Mouse (Mus musculus) layer of hippocampus, adult 8-10 months (tissue): ENCODE data around the gene Kif22. TPM values are rescaled to one million over a fixed set of nuclear protein-coding genes. Genes with fewer than 3 reads are reported as not detected.

Experiments
- DNase-seq, 2 experiments: peaks; one replicate each; pipeline ENCODE4 v3.0.0; 2022; ENCODE audit warnings: low spot score in 2 of 2
- total RNA-seq, 4 experiments: library from RNA; stranded (reverse); gene quantifications; 2 replicates each; pipeline ENCODE4 v1.2.4; 2022

The Kif22 gene
- total RNA-seq, 4 experiments from 2014 or later = 2.5 to 9.4 (median 3.8) TPM

DNA sequence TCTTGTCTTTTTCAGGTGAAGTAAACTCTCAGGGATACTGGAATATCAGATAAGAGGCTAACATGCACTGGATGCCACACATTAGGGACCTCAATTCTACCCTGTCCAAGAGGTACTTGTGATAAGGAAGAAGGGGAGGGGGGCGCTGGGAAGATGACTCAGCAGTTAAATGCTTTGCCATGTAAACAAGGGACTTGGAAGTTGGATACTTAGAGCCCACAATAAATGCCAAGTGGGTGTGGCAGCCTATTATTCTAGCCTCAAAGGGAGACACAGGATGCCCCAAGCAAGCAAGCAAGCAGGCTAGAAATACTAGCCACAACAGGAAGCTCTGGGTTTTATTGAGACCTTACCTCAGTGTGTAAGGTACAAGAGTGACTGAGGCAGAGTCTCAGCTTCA is 11.0 kb downstream of the Kif22 start:
- no peak for DNase-seq

DNA sequence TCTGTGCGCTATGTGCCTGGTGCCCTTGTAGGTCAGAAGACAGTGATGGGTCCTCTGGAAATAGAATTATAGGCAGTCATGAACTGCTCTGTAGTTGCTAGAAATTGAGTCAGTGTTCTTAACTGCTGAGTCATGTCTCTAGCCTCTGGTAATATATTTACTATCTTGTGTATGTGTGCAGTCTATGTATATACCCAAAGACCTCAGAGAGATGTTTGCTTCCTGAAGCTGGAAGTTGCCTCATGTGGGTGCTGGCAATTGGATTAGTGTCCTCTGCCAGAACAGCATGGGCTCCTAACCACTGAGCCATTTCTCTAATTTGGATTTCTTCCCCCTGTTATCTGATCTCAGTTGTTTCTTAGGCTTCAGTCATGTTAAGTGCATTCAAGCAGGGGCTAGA is 12.1 kb downstream of the Kif22 start:
- DNase-seq = no peak

DNA sequence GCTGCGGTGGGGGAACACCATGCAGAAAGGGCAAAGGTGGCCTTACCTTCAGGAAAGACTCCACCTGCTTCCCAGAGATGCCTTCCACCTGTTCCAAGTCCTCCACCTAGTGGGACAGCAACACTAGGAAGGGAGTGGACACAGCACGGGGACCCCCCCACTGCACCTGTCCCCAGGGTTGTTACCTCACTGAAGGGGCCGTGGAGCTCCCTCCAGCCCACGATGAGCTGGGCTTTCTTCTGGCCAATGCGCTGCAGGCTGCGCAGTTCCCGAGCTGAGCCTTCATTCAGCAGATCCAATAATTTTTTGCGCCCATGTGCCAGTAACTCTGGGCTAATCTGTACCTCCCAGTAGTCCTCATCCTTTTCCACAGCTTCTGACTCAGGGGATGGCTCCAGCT is 14.4 kb downstream of the Kif22 start:
- DNase-seq = no peak

DNA sequence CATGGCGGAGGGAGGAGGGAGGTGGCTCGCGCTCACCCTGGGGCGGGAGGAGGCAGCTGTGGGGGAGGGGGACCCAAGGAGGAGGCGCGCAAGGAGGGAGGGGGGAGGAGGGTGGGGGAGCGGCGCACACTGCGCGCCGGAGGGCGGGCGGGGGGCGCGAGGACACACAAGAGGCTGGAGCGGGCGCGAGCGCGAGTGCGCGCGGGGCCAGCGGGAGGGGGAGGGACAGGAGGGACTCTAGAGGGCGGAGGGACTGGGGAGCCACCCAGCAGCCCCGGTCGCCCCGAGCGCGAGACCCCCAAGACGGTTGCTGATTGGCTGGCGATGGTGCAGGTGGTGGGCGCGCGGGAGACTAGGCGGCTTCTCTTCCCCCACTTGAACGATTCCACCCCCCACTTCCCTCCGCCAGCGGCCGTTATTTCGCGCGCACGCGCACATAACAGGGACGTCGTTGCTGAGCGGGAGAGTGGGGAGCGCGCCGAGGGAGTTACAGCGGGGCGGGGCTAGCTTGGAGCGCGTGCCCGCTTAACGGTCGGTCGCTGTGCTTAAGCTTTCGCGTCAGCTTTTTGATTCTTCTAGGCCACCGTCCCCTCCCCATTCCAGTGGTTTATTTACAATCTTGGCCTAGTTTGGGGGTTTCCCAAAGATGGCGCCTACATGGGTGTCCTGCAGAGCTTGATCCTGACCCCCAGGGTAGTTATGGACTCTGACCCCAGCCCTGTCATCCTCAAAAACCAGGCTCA is 15.1 kb downstream of the Kif22 start, which contains the start of gene Maz:
TSS of gene Maz (minus strand) at position 54 of the 743 bp plus-strand sequence.
- peak; percentile 99 for DNase-seq

DNA sequence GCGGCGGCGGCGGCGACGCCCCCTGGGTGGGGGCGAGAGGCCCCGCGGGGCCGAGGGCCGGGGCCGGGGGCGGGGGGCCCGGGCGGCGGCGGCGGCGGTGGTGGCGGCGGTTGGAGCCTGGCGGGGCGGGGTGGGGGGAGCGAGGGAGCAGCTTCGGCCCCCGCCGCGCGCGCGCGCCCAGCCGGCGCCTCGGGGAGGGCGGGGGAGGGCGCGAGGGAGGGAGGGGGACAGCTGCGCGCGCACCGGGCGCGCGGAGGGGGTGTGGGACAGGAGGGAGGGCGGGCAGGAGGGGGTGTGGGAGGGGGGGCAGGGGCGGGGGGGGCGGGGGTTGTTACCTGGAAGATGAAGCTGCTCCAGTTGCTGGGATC is 15.7 kb downstream of the Kif22 start:
- DNase-seq = no peak

DNA sequence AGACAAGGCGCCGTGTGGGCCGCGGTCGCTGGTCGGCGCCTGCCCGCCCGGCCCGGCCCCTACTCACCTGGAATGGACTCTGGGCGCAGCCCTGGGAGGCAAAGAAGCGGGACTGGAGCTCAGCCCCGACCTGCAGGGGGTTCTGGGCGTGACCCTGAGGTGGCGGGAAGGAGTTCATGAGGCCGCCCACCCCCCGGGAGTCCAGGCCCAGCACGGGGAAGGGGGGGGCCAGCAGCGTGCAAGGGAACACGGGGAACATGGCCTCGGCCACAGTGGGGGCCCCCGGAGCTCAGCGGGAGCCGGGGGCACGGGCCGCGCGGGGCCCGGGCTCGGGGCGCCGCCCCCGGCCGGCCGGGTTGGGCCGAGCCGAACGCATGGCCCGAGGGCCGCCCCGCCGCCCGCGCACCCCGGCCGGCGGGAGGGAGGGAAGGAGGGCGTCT is 16.1 kb downstream of the Kif22 start:
- no peak for DNase-seq

DNA sequence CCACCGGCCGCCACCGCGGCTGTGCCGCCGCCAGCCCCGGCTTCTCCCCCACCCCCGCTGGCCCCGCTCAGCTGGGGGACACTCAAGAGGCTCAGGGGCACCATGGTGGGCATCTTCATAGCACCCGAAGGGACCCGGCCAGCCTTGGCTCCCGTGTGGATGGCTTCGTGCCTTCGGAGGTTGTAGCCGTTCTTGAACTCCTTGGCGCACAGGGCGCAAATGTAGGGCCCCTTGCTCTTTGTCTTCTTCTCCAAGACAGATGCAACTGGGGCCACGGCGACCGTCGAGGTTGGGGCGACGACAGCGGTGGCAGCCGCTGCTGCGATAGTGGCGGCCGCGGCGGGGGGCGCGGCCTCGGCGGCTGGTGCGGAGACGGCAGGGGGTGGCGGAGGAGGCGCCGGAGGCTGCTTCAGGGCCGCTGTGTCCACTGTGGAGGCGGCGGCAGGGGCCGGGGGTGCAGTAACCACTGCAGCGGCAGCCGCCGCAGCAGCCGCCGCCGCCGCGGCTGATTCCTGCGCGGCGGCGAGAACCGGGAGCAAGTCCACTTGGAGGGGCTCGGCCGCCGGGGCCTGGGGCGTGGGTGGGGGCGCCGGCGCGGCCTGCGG is 16.6 kb downstream of the Kif22 start:
- DNase-seq = no peak

DNA sequence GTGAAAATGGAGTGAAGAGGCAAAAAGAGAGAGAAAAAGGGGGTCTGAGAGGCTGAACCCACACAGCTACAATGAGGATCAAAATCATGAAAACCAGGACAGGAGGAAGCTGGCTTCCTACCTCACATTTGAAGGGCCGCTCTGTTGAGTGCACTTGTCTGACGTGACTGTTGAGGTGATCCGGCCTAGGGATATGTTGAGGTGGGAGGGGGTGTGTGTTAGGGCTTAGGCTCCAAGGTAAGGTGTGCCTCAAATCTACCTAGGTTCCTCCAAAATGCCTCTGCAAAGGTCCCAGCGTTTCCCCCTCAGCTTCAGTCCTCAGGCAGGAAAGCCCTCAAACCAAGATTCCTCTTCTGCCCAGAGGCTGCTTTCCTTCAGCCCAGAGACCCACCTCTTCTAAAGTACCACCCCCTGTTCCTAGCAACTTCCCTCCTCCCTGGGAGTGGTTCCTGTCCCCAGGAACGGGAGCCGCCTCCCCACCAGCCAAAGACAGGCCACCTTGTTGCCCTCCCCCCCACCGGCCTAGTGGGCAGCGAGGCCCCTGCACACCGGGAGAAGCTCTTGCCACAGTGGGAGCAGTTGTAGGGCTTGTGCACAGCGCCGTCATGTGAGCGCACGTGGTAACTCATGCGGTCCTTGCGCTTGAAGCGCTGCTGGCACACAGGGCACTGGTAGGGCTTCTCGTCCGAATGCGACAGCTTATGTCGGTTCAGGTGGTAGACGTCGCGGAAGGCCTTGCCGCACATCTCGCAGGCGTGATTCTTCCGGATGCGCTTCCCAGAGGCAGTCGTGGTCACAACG is 17.3 kb downstream of the Kif22 start:
- peak; percentile 78 to 84 for DNase-seq

DNA sequence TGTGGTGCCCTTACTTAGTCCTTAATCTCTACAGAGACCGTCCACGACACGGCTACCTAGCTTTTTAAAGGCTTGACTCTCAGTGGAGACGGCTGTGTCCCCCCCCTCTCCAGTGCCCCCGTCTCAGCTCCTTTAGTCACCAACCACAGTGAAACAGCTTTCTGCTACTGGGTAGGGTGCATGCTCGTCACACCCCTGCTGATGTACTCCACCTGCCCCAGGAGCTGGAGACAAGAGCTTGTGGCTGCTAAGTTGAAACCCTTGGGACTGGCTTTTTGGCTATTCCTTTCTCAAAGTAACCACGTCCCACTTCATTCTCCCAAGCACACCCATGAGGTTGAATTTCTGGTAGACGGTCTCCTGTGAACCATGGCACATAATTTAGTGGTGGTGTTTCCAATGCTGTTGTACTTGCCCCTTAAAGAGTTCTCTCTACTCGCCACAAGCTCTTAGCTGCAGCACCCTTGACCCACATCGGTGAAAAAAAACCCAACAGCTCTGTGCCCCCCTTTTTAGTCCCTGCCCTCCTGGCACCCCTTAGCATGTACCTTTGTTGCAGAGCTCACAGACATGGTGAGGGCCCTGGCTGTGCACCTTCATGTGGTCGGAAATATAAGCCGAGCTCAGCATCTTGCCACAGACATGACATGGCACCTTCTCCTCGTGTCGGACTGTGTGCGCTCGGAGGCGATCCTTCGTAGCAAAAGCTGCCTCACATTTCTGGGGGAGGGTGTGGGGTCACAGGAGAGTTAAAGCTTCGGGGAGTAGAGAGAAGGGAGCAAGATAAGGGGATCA is 18.2 kb downstream of the Kif22 start:
- no peak for DNase-seq

DNA sequence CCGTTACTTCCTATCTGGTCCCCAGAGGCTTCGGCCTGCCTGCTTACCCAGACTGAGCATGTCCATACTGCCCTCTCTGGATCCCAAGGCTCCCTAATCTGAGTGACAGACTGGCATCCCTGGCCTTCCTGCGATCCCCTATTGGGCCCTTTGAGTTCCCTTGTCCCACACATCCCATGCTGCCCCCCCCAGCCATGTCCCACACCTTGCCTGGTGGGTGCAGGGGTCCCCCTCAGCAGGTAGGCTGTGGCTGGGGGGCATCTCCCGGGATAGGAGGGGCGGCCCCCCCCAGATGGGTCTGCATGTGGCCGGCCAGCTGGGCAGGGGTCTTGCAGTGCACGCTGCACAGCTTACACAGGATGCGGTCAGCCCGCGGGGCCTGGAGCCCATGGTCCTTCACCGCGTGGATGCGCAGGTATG is 19.0 kb downstream of the Kif22 start:
- no peak for DNase-seq

DNA sequence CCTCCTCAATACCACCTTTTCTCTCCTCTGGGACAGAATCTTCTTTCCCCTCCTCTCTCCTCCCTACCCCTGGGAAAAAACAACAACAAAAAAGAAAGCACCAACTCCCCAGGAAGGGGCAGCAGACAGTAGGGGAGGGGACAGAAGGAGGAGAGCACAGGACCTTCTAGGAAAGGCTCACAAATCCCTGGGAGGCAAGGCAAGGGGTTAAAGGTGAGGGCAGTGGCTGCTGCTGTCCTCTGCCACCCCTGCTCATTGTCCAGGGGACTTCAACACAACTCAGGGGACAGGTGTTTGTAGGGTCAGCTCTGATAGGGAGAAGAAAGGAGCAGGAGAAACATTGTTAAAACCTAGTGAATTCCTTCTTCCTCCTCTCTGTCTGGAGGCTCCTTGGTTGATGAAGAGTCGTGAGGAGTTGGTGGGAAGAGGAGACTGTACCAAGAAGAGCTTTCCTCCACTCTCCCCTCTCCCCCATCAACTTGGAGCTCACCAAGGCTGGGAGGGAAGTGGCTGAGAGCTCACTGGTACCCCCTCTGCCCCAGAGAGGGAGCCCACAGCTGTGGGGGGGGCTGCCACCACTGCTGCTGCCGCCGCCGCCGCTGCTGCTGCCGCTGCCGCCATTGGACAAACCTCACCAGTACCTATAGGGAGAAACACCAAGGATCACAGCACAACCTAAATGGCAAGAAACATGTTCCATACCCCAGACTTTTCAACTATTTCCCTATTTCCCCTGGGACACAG is 19.6 kb downstream of the Kif22 start:
- no peak for DNase-seq

DNA sequence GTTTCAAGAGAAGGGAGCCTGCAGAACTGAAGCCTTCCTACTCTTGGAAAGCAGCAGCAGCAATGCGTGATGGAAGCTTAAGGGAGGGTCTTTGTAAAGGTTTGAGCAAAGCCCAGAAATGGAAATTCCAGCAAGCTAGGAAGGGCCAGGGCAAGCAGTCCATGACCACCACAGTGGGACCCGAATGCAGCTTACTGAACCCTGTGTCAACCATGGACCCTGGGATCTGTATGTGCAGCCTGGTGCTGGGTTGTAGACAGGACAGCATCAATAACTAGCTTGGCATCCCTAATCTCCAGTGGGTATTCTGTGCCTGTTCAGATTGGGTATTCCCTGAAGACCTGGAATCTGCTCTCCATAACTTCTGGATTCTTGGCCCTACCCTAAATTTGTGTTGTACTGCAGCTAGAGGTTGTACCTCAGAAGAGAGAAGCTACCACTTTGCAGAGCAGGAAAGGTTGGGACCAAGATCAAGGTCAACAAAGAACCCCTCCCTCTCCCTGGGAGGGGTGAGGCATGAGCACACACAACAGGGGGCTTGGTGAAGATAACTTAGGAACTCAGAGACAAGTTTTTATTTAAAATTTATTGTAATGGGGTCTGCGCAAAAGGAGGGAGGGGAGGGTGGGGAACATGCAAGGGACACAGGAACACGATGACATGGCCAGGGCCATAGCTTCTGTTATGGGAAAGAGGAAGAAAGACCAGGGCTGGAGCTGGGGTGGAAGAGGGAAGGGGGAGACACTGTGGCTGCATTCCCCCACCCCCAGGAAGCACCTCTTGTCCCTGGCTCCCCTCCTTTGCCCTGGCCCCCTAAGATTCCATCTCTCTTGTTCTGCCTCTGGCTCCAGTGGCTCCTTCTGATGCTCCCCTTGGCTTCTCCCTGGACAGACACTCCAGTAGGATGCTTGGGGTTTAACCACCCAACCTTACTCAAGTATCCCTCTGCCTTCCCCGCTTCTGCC is 20.4 kb downstream of the Kif22 start:
- no peak for DNase-seq

DNA sequence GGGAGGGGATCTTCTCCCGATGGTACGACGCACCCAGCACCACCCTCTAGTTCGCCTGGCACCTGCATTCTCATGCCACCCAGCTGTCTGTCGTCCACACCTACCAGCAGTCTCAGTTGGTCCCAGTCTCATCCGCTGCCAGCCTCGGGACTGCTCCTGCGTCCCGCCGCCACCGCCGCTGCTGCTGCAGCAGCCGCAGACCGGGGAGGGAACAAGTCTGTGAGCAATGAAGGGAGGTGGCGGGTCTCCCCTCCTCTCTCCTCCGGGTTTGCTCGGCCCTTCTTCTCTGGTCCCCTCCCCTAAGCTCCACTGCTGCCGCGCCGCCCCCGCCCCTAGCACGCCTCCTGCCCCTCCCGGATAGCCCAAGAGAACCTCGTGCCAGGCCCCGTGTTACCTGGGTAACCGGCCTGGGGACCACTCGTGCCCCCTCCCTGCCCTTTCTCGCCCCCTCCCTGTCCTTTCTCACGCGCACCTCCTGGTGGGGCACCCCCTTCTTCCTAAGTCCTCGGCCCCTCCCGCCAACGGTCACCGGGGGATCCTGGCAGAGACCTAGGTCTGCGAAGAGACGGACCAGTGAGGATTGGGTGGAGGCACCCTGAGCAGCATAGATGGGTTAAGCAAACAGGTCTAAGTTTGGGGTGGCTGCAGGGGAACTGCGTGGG is 21.2 kb downstream of the Kif22 start, which contains the start of the genes Gm42742 and Prrt2:
TSS of gene Gm42742 (minus strand) at position 197 of the 662 bp plus-strand sequence.
TSS of gene Prrt2 (minus strand) at position 311 of the 662 bp plus-strand sequence.
- peak in 1 of 2 experiments; percentile 59 for DNase-seq

DNA sequence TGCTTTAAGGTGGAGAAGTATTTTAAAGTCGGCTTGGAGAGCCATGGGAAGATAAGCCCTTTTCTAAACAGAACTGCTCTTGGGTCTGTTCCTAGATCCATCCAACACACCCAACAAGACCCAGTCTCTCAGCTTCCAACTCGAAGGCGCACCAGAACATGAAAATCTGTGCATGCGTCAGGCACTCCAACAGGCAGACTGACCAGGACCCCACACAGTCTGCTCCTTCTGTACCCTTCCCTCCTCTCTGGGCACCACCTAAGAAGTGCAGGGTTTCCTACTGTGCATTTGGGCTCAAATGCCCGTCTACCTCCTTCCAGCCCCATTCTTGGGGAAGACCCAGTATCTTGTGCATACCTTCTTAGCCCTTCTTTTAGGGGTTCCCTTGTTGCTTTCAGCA is 21.8 kb downstream of the Kif22 start:
- DNase-seq = no peak

DNA sequence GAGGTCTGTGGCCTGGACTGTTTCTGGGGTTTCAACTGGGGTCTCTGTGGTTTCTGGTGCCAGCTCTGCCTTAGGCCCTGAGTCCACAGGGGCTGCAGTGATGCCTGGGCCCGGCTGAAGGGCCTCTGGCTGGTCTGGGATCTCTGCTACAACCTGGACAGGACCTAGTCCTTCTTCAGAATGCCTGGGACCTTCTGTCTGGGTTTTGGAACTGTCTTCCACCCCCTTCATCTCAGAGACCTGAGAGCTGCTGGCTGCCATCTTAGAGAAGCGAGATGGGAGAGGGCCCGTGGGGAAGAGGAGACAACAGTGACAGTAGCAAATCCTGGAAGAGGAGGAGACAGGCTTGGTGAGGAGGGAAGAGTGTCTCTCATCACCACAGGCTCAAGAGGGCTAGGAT is 22.2 kb downstream of the Kif22 start:
- no peak for DNase-seq

DNA sequence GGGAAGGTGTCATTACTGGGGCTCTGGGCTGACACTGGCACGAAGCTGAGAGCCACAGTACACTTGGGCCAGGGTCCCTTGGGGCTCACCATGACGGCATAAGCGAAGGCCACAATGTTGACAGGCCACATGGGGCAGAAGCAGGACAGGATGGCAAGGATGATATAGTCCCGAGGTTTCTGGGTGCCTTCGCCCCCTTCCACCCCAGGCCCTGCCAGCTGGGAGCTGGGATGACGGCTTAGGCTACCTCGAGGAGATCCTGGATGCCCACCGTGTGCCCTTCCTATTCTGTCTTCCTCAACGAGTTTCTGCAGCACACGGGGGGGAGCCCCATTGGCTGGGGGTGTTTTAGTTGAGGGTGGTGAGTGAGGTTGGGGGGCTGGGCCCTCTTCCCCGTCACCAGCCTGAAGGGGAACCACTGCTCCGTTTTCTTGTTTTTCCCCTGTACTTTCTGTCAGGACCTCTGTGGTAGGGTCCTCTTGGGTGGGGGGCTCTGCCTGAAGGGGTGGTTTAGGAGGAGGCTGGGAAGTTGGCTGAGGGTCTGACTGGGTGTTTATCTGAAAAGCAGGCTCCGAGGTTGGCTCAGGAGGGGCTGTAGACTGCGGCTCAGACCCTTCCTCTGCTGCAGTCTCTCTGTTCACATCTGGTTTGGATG is 22.8 kb downstream of the Kif22 start:
- no peak for DNase-seq

DNA sequence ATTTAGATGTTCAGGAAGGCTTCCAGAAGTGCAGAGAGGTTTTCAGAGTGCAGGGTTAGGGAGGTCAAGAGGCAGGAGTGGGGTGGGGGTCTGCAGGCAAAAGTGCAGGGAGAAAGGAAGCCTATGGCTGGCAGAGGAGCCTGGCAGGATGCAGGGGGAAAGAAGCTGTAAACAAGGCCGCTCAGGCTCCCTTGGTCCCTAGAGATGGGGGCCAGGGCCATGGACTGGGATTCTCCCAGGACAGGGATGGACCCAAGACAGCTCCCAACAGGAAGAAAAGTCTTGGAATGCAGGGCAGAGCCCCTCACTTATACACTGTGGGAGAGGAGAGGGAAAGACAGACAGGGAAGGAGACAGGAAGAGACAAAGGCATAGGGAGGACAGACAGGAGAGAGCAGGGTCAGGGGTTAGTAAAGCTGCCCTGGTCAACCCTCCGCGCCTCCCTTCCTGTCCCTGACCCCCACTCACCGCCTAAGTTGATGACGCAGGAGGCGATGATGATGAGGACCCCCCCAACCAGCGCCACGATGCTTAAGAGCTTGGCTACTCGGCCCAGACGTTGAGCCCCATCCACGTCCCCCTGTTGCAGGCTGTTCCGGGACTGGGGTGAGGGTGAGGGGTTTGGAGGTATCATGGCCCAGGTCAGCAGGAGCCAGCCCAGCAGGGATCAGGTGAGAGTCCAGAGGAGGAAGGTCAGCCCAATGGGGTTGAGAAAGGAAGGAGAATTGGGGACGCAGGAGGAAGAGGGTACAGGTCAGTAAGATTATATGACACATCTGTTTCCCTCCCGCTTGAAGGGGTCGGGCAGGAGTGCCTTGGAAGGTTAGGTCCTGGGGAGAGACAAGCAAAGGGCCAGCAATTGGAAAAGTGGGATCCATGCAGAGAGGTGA is 23.6 kb downstream of the Kif22 start:
- DNase-seq = no peak
